Mouse (Mus musculus): ENCODE results near the gene Slc33a1. TPM values are rescaled to one million over a fixed set of nuclear protein-coding genes. Genes with fewer than 3 reads are reported as not detected.

Gene Slc33a1
- total RNA-seq (2017), result 18.3 to 20.7 TPM (median 18.5 TPM) in 3 replicates

GRCm38 (mm10) chr3:63964100-63964921 is at the start of gene Slc33a1:
TSS of gene Slc33a1 (minus strand) at chr3:63964768.
- peak; percentile 97 for ATAC-seq (replicated peaks; ENCODE audit: insufficient number of reproducible peaks, low FRiP score, low TSS enrichment, poor library complexity, severe bottlenecking)

DNA sequence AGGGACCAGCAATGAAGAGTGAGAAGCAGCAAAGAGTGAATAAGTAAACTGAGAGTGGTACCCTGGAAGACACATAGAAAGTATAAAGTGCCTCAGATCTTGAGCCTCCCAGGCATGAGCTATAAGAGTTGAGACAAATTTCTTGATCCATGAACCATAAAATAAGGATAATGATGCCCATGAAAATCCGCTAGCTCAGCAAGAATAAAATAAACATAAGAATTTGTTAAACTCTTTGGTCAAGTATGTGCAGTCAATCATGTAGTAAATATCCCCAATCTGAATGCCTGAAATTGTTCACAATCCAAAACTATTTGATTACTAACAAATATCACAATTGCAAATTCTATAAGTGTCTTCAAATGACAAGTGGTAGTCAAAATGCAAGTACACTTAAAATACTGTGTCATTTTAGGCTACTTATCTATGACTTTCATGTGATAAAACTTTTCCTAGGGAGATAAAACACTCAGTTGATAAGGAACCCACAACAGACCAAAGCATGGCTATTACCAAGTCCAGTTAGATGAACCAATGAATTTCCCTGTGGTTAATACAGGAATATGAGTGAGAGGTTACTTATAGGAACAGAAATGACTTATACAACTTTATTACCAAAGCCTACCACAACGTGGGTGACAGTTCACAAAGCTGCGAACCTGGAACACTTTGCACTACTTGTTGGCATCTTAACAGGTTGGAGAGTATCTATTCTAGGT is 24.3 kb upstream of the Slc33a1 start:
- no peak for ATAC-seq (replicated peaks; ENCODE audit: insufficient number of reproducible peaks, low FRiP score, low TSS enrichment, poor library complexity, severe bottlenecking)

DNA sequence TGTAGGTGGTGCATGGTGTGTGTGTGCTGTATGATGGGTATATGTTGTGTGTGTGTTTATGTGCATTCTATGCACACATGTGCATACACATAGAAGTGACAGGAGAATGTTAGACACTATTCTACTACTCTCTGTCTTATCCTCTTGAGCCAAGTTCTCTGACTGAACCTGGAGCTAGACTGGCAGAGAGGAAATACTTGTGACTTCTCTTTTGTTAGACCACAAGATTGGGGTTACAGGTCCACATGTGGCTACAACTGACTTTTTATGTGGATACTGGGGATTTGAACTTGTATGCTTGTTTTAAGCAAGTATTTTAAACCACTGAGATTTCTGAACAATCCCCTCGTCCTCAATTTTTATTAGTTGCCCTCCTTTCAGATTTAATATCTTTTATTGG is 22.1 kb upstream of the Slc33a1 start:
- ATAC-seq (replicated peaks; ENCODE audit: insufficient number of reproducible peaks, low FRiP score, low TSS enrichment, poor library complexity, severe bottlenecking), result no peak

DNA sequence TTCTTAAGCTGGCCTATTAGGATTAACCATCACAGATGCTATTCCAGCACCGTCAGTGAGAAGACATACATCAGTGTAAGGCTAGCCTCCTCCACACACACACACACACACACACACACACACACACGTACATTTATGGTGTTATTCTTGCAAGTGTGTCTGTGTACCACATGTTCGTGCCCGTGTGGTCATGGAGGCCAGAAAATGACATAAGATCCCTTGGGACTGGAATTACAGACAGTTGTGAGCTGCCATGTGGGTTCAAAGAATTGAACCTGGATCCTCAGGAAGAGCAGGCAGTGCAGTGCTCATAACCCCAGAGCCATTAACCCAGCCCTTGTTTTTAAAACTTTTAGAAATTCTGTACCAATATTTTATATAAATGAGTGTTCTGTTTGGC is 13.3 kb upstream of the Slc33a1 start:
- ATAC-seq (replicated peaks; ENCODE audit: insufficient number of reproducible peaks, low FRiP score, low TSS enrichment, poor library complexity, severe bottlenecking), result no peak

GRCm38 (mm10) chr3:63975955-63976908 is 11.7 kb upstream of the Slc33a1 start, which contains the start of gene Gmps:
TSS of gene Gmps (plus strand) at chr3:63976106.
- ATAC-seq (replicated peaks; ENCODE audit: insufficient number of reproducible peaks, low FRiP score, low TSS enrichment, poor library complexity, severe bottlenecking), result peak; percentile 99

GRCm38 (mm10) chr3:63965929-63966328 is 1.4 kb upstream of the Slc33a1 start:
- no peak for ATAC-seq (replicated peaks; ENCODE audit: insufficient number of reproducible peaks, low FRiP score, low TSS enrichment, poor library complexity, severe bottlenecking)

- no peak for ATAC-seq (replicated peaks; ENCODE audit: insufficient number of reproducible peaks, low FRiP score, low TSS enrichment, poor library complexity, severe bottlenecking)
Observed at GRCm38 (mm10) chr3:63964922-63965249, 318 bp upstream of the Slc33a1 start.

DNA sequence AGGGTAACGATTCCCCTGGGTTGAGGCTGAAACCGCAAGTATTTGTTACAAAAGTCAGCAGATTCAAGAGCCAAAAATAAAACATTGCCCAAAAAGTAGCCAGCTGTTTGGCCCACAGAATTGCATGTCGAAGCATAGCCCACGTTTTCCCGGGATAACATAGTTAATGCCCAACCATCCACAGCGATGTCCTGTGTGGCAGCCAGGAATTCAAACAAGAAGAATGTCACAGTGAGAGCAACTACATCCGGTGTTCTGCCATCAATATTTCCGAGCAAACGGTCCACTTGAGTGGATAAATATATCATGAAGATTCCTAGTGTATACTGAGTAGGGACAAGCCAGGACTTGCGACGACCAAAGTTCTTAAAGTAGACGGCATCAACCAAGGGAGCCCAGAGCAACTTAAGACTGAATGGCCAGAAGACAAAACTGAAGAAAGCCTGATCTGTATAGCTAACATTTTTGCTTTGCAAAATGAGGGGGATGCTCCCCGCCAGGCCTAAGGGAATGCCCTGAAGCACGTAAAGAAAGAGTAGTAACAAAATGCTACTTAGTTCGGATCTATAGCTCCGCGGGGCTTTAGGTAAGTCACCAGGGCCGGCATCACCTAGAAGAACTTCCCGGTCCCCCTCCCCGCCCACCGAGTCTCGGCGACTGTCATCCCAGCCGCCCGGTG is 1.0 kb downstream of the Slc33a1 start:
- no peak for ATAC-seq (replicated peaks; ENCODE audit: insufficient number of reproducible peaks, low FRiP score, low TSS enrichment, poor library complexity, severe bottlenecking)

GRCm38 (mm10) chr3:63949837-63950236 is 14.7 kb downstream of the Slc33a1 start:
- no peak for ATAC-seq (replicated peaks; ENCODE audit: insufficient number of reproducible peaks, low FRiP score, low TSS enrichment, poor library complexity, severe bottlenecking)

- ATAC-seq (replicated peaks; ENCODE audit: insufficient number of reproducible peaks, low FRiP score, low TSS enrichment, poor library complexity, severe bottlenecking), result no peak
Observed at GRCm38 (mm10) chr3:63941204-63941850, 23.2 kb downstream of the Slc33a1 start.

DNA sequence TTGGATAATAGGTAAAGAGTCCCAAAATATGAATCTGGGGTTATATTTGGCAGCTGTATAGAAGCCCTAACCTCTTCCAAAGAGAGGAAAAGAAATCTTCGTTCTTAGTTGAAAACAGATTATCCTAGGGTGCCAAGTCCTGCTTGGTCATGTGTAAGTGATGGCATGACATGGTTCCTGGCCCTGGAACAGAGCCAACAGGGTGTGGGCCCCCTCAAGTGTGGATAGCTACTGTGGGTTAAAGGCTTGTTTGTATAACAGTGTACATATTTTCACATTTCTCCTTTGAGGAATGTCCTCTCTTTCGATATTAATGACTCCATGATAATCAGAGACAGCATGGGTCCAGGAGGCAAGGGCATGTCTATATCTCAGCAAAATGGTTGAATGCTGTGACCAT is 25.6 kb downstream of the Slc33a1 start:
- no peak for ATAC-seq (replicated peaks; ENCODE audit: insufficient number of reproducible peaks, low FRiP score, low TSS enrichment, poor library complexity, severe bottlenecking)

GRCm38 (mm10) chr3:63928878-63929859 is 35.4 kb downstream of the Slc33a1 start, which contains the start of gene E130311K13Rik:
TSS of gene E130311K13Rik (minus strand) at chr3:63929472.
- peak; percentile 83 for ATAC-seq (replicated peaks; ENCODE audit: insufficient number of reproducible peaks, low FRiP score, low TSS enrichment, poor library complexity, severe bottlenecking)

GRCm38 (mm10) chr3:63919634-63920033 is 44.9 kb downstream of the Slc33a1 start:
- ATAC-seq (replicated peaks; ENCODE audit: insufficient number of reproducible peaks, low FRiP score, low TSS enrichment, poor library complexity, severe bottlenecking), result no peak

DNA sequence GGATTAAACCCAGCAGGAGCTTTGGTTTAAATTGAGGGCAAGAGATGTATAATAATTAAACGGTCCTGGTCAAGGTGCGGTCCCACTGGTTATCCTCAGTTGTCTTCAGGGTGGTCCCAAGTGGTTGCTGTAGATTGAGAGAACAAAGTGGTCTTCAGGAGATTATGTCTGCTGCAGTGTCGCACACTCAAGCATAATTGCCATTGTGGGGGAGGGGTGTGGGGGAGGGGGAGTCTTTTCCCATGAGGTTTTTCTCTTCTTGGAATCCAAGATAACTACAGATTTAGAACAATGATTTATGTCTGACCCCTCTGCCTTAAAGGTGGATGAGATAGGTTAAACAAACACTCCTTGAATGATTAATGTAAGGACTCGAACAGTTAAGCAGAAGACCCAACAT is 54.3 kb downstream of the Slc33a1 start:
- no peak for ATAC-seq (replicated peaks; ENCODE audit: insufficient number of reproducible peaks, low FRiP score, low TSS enrichment, poor library complexity, severe bottlenecking)

GRCm38 (mm10) chr3:63905241-63905640 is 59.3 kb downstream of the Slc33a1 start:
- no peak for ATAC-seq (replicated peaks; ENCODE audit: insufficient number of reproducible peaks, low FRiP score, low TSS enrichment, poor library complexity, severe bottlenecking)

DNA sequence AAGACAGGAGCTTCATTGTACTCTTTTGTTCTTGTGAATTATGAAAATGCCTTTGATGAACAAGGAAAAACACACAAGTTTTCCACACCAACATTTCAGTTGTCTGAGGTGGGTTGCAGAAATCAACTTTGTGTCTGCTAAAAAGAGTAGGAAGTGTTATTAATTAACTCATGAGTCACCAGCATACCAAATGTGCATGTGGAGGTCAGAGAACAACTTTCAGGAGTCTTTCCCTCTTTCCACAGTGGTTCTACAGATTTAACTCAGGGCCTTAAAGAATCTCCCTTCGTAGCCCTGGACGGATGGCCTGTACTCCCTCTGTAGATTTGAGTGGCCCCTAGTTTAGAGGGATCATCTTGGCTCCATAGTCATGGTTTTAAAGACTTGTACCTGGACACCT is 60.4 kb downstream of the Slc33a1 start:
- no peak for ATAC-seq (replicated peaks; ENCODE audit: insufficient number of reproducible peaks, low FRiP score, low TSS enrichment, poor library complexity, severe bottlenecking)

DNA sequence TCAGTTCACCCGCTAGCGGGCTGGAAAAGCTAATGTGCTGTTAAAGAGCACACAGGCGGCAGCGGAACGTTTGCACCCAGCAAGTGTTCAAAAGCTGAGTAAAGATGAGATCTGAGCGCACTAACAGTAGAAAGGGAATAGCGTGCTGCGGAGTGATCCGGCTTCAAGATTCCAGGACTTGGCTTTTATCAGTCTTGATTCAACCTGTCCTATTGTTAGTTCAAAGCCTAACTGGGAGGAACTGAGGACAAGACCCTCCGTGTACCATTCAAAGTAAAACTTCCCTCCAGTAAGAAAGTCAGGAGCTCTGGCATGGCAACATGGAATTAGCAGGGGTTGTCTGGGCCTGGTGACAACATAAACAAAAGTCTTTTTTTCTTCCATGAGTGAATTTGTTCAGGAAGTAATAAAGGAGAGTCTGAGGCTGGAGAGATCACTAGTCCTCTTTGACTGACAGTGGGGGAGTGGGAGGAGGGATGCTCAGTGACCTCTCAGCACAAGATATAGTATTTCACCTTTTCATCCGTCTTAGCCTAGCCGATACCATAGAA is 64.5 kb downstream of the Slc33a1 start:
- ATAC-seq (replicated peaks; ENCODE audit: insufficient number of reproducible peaks, low FRiP score, low TSS enrichment, poor library complexity, severe bottlenecking), result no peak
